Mouse (Mus musculus): ENCODE results near the gene Rpl31.

Gene Rpl31

DNA sequence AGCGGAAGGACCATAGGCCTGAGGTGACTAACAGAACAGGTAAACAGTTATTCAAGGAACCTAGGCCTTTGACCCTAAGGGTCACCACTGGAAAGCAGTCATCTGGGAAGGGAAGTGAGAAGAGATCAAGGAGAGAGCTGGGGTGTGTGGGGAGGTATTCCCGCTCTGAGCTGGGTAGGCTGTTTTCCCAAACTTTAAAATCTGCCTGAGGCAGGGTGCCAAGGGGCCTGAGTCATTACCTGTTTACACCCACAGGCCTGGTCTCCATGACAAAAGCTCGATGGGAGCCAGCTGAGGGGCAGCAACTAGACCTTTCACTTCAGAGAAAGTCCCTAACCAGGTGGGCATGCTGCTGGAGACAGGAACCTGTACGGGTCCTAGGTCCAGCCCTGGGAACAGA lies 31.6 kb downstream of the Rpl31 start:
- DNase-seq (ENCODE audit: low spot score): no peak

DNA sequence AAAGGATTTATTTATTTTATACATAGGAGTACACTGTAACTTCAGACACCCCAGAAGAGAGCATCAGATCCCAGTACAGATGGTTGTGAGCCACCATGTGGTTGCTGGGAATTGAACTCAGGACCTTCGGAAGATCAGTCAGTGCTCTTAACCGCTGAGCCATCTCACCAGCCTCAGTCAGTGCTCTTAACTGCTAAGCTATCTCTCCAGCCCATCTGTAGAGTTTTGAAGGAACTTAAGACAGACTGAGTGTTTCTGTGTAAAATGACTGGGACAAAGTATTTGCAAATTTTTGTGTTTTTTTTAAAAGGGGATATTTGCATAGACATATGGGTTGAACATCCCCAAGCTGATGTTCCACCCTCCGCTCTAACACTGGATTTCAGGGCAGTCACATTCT lies 32.5 kb downstream of the Rpl31 start:
- DNase-seq (ENCODE audit: low spot score): no peak

DNA sequence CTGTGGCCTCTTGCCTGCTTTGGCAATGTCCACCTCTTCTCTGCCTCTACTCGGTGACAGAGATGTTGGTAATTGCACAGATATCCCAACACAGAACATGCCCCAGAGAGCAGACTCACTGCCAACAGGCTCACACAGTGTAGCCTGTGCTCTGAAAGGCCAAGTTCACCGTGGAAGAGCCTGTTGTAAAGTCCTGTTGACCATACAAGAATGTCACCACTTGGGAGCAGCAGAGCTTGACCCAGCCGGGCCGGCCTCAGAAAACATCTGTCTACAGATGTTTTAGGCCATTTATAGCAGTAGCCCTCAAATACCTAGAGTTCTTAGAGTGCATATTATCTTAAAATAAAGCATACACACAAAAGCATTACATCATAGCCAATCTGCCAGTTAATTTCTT lies 39.5 kb downstream of the Rpl31 start:
- no peak for DNase-seq (ENCODE audit: low spot score)

DNA sequence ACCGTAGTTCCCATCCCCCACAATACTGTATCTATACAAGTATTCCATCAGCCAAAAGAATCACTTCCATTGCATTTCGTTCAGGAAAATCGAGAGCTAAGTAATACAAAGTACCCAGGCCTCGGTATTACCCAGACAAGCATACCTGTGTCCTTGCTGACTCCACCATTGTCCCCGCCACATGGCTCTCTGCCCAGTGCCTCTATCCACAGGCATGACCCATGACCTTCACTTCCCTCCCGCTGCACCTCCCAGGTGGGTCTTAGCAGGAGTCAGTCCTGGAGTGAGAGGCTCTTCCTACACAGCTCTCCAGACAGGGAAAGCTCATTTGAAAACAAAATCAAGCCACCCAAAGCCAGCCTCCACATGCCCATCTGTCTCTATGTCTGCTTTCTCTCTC lies 40.5 kb downstream of the Rpl31 start:
- no peak for DNase-seq (ENCODE audit: low spot score)

DNA sequence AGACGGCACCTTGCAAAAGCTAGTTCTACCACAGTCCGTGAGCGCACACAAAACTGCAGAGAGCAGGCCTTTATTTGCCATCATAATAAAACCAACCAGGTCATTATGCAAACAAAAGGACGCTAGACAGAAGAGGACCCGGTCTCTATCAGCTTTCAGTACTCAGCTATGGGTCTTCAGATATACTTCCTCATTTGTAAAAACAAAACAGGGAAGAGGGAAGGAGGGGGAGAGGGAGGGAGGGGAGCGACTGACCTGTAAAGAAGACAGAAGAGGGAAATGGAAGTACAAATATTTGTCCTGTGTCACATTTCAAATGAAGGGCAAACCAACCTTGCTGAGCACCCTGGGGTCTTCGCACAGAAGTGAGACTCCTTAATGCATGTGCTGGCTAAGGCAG lies 41.0 kb downstream of the Rpl31 start:
- DNase-seq (ENCODE audit: low spot score): no peak

DNA sequence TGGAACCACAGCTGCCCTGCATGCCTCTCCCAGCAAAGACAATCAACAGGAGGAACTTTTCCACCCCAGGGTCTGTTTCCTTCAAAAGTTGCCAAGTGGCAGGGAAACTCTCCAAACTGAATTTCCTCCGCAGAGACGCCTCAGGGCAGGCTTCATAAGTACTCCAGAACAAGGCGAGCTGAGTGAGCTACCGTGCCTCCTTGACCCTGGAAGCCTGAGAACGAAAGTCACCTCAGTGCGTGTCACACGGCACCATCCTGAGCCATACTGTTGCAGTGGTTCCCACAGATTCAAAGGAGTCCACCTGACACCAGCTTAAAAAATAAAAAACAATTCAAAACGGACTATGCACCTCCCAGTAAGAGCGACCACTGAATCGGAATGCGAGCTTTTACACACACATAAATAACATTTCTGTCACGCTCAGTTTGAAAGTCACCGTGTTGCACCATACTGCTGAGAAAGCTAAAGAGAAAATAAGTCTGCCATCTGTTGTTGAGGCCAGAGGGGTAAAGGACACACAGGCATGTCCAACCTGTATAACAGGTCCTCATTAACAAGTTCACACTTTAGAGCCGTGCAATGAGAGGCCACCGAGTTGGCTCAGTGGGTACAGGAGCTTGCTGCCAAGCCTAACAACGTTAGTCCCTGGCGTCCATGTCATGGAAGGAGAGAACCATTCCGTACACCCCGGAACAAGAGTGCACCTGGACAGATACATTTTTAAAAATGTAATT lies 42.6 kb downstream of the Rpl31 start:
- no peak for DNase-seq (ENCODE audit: low spot score)

DNA sequence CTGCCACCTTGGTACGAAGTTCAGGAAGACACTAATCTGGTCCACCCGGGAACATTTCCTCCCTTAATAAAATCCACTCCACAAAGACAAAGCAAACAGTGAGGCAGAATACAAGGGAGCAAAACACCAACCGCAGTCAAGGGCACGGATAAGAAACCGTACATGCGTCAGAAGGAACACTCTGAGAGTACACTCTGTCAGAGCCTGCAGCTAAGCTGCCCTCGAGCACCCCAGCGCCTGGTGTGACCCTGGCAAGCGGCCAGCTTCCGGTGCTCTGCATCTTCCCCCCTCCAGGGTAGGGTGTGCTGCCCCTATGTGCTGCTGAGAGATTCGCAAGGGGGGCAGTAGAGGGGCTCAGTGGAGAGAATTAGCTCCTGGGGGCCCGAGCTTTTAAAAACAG lies 50.2 kb downstream of the Rpl31 start:
- DNase-seq (ENCODE audit: low spot score): no peak

DNA sequence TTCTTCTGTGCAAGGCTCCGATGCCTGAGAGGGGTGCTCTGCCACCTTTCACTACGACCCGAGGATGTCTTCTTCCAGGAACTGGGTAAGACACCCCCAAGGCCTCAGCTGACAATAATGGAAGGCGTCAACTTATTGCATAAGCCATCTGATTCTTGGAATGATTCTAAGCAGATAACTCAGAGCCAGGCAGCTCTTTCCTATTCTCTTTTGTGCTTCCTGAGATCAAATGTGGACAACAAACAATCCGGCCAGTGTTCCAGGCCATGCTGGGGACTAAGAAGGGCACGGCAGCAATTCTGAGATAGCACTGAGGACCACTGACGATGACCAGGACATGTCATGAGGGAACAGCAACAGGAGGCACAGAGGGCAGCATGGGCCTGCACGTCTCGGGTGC lies 51.2 kb downstream of the Rpl31 start:
- no peak for DNase-seq (ENCODE audit: low spot score)

DNA sequence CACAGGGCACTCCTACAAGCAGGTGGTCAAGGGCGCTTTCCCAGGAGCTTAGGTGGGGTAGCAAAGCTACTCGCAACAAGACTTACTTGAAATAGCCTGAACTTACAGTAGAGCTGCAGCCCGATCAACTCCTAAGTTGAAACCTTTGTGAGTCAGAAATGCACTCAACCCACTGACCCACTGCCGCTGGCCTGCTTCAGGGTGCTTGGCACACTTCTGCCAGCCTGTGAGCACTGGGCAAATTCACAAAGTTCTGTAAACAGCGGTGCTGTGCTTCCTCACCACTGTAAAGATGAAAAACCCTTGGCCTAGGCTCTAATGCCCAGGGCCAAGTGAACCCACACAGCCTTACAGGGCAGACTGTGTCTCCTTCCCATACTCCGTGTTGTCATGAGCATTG lies 53.3 kb downstream of the Rpl31 start:
- no peak for DNase-seq (ENCODE audit: low spot score)

Data from c-Kit-positive CD71-positive TER-119-positive erythroid progenitor cells, embryonic 14.5 days (primary cell).